Mouse (Mus musculus): ENCODE results near the gene Cnih3.

Cnih3 gene

DNA sequence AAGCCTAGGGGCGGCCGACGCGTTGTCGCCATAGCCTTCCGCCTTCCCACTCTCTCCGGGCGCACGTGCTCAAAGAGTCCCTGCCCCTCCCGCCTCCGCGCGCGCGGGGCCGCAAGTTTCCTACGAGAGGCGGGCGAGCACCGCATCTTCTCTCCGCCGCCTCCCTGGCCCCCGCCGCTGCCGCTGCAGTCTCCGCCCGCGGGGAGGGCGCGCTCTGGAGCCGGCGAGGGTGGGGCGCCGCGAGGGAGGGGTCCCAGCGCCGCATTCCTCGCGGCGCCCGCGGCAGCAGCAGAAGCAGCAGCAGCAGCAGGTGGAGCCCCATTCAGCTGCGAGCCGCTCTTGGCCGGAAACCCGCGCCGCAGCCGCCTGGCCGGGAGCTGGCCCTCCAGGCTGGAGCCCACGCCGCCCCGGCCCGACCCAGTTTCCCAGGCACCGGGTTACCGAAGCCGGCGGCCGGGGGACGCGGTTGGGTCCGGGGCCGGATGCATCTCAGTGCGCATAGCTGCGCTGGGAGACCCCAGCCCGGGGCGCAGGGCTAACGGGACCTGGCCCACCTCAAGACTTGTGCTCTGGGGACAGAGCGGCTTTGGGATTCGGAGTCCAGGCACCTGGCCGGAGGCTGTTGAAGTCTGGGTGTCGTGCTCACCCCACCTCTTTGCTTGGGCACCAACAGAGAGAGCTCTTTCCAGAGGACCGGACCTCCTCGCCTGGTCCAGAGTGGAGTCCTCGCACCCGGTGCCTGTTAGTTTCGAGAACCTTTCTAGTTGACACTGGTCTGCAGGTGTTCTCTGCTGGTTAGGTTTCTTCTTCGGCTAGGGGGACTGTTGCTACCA lies at the start of gene Cnih3:
Gene Cnih3, plus strand, starts transcription at position 262 of the 833 bp plus-strand sequence.
- DNase-seq: peak in 1 of 2 experiments; percentile 3

DNA sequence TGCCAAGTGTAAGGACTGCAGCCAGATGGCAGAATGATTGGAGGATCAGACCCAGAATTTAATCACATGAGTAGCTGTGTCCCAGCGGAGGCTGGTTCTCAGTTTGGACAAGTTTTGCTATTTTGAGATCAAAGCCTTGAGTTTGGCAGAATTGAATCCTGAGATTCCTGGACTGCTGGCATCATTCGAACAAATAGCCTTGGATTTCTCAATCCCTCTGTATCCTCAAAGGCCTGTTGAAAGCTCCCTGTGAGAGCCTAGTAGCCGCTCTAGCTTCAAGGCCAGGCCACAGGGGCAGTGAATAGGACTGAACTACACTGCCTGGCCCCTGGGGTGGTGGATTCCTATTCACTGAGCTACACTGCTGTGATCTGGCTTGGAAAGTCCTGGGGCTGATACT lies 44.4 kb upstream of the Cnih3 start:
- DNase-seq: no peak

GRCm38 (mm10) chr1:181310712-181311111 lies 41.7 kb upstream of the Cnih3 start:
- no peak for DNase-seq

DNA sequence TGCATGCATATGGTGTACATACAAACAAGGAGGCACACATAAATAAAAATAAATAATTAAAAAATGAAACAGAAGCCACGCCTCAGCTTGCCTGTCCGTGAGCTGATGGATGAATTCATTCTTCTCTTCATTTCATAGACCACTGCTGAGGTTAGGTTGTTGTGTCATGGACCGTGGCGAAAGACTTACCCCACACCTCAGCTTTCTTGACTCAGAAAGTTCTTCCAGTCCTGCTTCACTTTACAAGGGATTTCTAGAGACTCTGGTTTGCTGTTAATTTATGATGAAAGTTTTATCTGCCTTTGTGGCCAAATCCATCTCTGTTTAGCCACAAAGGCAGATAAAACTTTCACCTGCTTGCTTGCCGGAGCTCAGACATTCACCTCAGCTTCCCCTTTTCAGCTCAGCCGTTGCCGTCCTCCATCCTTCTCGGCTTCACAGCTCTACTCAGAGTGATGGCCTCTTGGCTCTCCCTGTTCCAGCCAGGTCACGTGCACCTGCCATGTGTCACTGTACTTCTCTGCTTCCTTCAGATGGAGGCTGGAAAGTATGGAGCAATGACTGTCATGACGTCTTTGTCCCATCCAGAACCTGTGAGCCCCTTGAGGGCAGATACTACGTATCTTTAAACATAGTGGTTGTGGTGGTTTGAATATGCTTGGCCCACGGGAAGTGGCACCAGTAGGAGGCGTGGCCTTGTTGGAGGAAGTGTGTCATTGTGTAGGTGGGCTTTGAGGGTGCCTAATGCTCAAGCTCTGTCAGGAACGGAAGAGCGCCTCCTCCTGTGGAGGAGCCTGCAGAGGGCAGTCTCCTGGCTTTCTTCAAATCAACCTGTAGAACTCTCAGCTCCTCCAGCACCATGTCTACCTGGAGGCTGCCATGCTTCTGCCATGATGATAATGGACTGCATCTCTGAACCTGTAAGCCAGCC lies 40.0 kb upstream of the Cnih3 start:
- DNase-seq: no peak

DNA sequence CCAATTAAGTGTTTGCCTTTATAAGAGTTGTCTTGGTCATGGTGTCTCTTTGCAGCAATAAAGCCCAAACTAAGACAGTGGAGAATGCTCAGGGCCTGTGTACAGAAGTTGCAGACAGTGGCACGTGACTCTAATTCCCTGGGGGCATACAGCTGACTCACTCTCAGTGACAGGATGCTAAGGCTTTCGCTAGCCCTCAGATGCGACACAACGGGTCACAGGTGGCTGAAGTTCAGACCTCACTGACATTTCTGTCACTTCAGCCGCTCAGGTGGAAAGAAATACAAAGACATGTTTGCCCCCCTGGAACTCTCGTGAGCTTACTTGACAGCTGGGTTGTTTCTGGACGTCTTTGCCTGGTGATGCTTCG lies 39.4 kb upstream of the Cnih3 start:
- DNase-seq: no peak

DNA sequence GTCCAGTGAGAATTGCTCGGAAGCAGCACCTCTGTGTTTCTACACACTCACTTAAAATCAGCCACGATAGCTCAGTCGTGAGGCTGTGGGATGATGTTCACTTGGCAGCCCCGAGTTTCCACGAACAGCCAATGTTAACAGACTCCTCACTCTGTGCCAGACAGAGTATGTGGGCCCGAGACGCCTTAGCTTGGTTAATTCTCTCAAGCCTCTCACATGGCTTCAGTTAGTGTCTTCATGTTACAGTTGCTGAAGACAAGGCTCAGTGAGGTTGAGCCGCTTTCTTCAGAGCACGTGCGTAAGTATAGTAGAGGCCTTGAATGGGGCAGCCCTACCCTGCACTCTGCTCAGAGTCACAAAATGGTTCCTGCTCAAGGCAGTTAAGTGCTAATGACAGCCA lies 38.1 kb upstream of the Cnih3 start:
- DNase-seq: no peak

- DNase-seq: no peak
Observed at GRCm38 (mm10) chr1:181315350-181315749, 37.1 kb upstream of the Cnih3 start.

GRCm38 (mm10) chr1:181316571-181316970 lies 35.9 kb upstream of the Cnih3 start:
- DNase-seq: no peak

GRCm38 (mm10) chr1:181319466-181319865 lies 33.0 kb upstream of the Cnih3 start:
- no peak for DNase-seq

GRCm38 (mm10) chr1:181321149-181321548 lies 31.3 kb upstream of the Cnih3 start:
- no peak for DNase-seq

DNA sequence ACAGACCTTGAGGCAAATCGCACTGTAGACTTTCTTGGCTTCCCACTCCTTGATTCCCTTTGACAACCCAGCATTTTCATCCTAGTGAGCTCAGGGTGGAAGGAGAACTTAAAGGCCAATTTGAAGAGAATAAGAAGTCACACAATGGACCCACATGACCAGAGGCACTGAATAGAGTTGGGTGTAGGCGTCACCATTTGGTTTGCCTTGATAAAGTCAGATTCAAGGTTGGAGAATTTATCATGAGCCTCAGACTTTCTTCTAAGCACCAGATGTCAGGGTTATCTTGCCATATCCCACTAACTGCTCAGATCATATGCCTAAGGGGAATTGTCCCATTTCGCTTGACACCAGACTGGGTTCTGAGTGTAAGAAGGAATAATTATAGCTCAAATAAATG lies 29.3 kb upstream of the Cnih3 start:
- DNase-seq: no peak

GRCm38 (mm10) chr1:181327137-181327536 lies 25.3 kb upstream of the Cnih3 start:
- no peak for DNase-seq

DNA sequence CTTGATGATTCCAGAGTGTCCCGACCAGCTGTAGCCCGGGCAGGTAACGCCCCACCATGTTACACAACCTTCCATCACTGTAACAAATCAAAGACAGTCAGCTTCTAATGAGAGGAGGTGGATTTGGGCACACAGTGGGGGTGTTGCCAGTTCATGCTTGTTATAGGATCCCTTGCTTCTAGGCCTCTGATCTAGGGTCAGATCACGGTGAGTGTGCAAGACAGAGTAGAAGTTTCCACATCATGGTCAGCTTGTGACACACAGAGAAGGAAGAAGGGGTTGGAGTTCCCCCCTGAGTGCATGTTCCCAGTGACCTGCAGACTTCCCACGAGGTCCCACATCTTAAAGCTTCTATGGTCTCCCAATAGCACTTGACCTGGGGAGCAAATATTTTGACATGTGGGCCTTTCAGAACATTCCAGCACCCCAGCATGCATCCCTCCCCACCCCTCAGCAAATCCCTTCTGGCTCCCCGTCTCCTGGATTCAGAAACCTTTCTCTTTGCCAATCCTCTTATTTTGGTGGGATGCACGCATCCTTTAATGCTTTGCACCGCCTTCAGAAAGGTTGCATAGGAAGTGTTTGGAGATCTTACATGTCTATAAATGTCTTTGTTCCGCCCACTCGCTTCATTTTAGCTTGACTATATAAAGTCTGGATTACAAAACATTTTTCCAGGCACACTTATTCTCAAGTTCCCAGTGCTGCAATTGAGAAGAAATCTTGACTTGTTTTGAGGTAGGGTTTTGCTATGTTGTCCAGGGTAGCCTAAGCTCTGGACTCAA lies 24.6 kb upstream of the Cnih3 start:
- no peak for DNase-seq

DNA sequence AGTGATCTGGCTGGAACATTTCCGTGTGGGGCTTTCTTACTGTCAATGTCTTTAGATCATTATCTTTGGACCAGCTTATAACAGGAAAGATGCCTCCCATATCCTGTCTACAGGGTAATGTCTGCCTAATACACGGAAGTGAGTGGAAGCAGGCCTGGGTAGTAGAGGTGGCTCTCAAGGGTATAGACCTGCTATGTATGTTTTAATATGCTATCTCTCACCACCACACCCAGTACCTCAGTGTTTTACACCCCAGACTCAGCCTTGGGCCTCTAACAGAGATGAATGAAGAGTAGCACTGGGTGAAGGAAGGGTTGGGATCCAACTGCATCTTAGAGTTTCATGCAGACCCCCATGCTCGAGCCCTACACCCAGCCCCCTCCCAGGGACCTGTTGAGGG lies 23.3 kb upstream of the Cnih3 start:
- no peak for DNase-seq

- no peak for DNase-seq
Observed at GRCm38 (mm10) chr1:181332597-181332996, 19.8 kb upstream of the Cnih3 start.

GRCm38 (mm10) chr1:181334329-181335018 lies 18.0 kb upstream of the Cnih3 start:
- DNase-seq: no peak

GRCm38 (mm10) chr1:181335019-181335365 lies 17.4 kb upstream of the Cnih3 start:
- no peak for DNase-seq

DNA sequence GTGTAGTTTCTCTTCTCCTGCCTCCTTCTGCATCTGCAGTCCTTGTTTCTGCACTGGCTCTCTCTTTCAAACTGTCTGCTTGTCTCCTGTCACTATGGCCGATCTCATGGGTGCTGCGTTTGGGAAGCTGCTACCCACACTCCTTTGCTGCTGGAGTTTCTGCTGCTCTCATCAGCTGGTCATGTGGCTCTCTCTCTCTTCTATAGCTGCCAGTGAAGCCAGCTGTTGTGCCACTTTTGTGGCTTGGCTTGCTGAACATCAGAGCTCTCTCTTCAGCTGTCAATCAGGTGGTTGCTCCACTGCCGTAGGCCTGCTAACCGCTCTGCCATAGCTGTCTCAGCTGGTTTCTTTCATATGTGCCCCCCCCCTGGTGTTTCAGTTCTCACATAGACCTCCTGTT lies 17.0 kb upstream of the Cnih3 start:
- no peak for DNase-seq

- DNase-seq: no peak
Observed at GRCm38 (mm10) chr1:181336857-181337256, 15.6 kb upstream of the Cnih3 start.

DNA sequence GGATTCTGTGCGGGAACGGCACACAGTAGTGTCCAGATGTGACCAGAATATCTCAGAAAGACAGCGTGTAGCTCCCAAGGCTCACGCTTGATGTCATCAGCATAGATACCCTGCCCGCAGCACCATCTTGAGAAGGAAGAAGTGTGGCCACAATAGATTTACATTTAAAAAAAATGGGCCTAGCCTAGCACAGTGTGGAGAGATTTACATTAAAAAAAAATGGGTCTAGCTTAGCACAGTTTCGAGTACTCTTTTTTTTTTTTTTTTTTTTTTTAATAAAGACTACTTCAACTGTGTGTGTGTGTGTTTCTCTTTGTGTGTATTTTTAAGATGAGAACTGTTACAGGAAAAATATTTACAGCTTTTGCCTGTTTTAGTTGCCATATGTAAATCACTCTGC lies 13.3 kb upstream of the Cnih3 start:
- no peak for DNase-seq

- DNase-seq: peak in 1 of 2 experiments; percentile 6
Observed at GRCm38 (mm10) chr1:181345547-181345946, 6.9 kb upstream of the Cnih3 start.

GRCm38 (mm10) chr1:181352043-181352366 lies 423 bp upstream of the Cnih3 start:
- DNase-seq: no peak
